Comparison of ENCODE assay signal across 27 mouse cellular contexts in genomic region chr13:59317458-59318005, GRCm38 (mm10).
A peak's percentile ranks its signal among the peaks of the same experiment; 100 is the strongest.
DNase-seq lines count a peak whose midpoint lies in the region; ATAC-seq and TF ChIP-seq lines count a peak whose summit lies in the region.
"Had no signal": no experiment of that assay in that cellular context is flagged by ENCODE, and none has a peak within 500 bp of the region (broad histone marks: within the 10 kb centered on the region; RNA-seq: fewer than 3 reads in every experiment).

No protein-coding gene starts in this region.

- no peak for TF ChIP-seq CTCF in cerebellum, adult 2 months (IDR thresholded peaks at IDR 0.05; ENCODE audit: borderline replicate concordance, insufficient read depth, low read depth, low read length)
- TF ChIP-seq CTCF in midbrain, postnatal 0 days (IDR thresholded peaks at IDR 0.05) = no peak

- no peak overlapping the region for H3K9ac ChIP-seq in midbrain, postnatal 0 days (replicated peaks; ENCODE audit: low read length, poor library complexity, severe bottlenecking)
- no peak overlapping the region for H3K9ac ChIP-seq in midbrain, embryonic 16.5 days (ENCODE audit: low read depth, low read length)
- H3K9ac ChIP-seq: forebrain, embryonic 13.5 days; heart, embryonic 12.5 days; limb, embryonic 12.5 days; liver, embryonic 15.5 days; lung, embryonic 15.5 days; midbrain, embryonic 15.5 days; neural tube, embryonic 12.5 days had no signal

- no peaks in the 10 kb centered on the region for H3K36me3 ChIP-seq in midbrain, postnatal 0 days (ENCODE audit: insufficient read depth, low read length)
- no peaks in the 10 kb centered on the region for H3K36me3 ChIP-seq in midbrain, embryonic 16.5 days (ENCODE audit: control insufficient read depth, insufficient read depth, low read length)
- H3K36me3 ChIP-seq: heart, embryonic 12.5 days; limb, embryonic 12.5 days; liver, embryonic 15.5 days; lung, embryonic 15.5 days; midbrain, embryonic 10.5 days; midbrain, embryonic 15.5 days; neural tube, embryonic 12.5 days had no signal

- no peak for TF ChIP-seq POLR2A in cerebellum, adult 2 months (IDR thresholded peaks at IDR 0.05; ENCODE audit: borderline replicate concordance, insufficient read depth, low read length)

- no peak; the same call in 1 of the 2 replicates for ATAC-seq in cerebellum, adult (ENCODE audit: insufficient number of reproducible peaks, low FRiP score, low TSS enrichment)
- no peak for ATAC-seq in midbrain, postnatal 0 days (ENCODE audit: low FRiP score)
- no peak for ATAC-seq in midbrain, embryonic 16.5 days
- ATAC-seq: forebrain, embryonic 13.5 days; intestine, postnatal 0 days; midbrain, embryonic 15.5 days had no signal

- peak; percentile 23 to 47 for DNase-seq in cerebellum, adult 2 months
- DNase-seq in midbrain, postnatal 0 days (ENCODE audit: low spot score) = peak; percentile 53
- peak; percentile 66 to 73 for DNase-seq in cerebellum, postnatal 14 days
- DNase-seq in urinary bladder, adult 18-20 months (ENCODE audit: low spot score in 2 of 2) = no peak
- DNase-seq in retina, embryonic 14.5 days (ENCODE audit: low spot score) = no peak
- DNase-seq: adrenal gland, postnatal 14 days; gastrocnemius, postnatal 14 days; heart, adult 11 months; heart, postnatal 4 days; kidney, adult 9 months; kidney, postnatal 10 days; right cerebral cortex, postnatal 4 days; thymus, adult 18-20 months; thymus, postnatal 25 days had no signal

- H3K4me3 ChIP-seq in cerebellum, adult 2 months (replicated peaks; ENCODE audit: insufficient read depth, low read depth, low read length) = no peak overlapping the region
- H3K4me3 ChIP-seq in midbrain, postnatal 0 days (ENCODE audit: low read depth, low read length) = no peak overlapping the region
- H3K4me3 ChIP-seq in midbrain, embryonic 16.5 days (ENCODE audit: low read depth, low read length) = no peak overlapping the region
- H3K4me3 ChIP-seq: forebrain, embryonic 13.5 days; heart, embryonic 12.5 days; limb, embryonic 12.5 days; liver, embryonic 15.5 days; lung, embryonic 15.5 days; midbrain, embryonic 10.5 days; midbrain, embryonic 15.5 days; myocyte; neural tube, embryonic 12.5 days had no signal

- no peaks in the 10 kb centered on the region for H3K27me3 ChIP-seq in cerebellum, adult 2 months (ENCODE audit: control insufficient read depth, insufficient read depth, low read length)
- no peaks in the 10 kb centered on the region for H3K27me3 ChIP-seq in midbrain, postnatal 0 days (ENCODE audit: insufficient read depth, low read length)
- H3K27me3 ChIP-seq in midbrain, embryonic 16.5 days (ENCODE audit: control insufficient read depth, insufficient read depth, low read depth, low read length) = no peaks in the 10 kb centered on the region
- H3K27me3 ChIP-seq: forebrain, embryonic 13.5 days; heart, embryonic 12.5 days; limb, embryonic 12.5 days; liver, embryonic 15.5 days; lung, embryonic 15.5 days; midbrain, embryonic 15.5 days; neural tube, embryonic 12.5 days had no signal

- 15% methylated on average over 16 of the region's 16 CpGs for WGBS in cerebellum, adult 2 months
- WGBS in midbrain, postnatal 0 days = 59% methylated on average over 16 of the region's 16 CpGs
- WGBS in midbrain, embryonic 16.5 days = 63% methylated on average over 15 of the region's 16 CpGs

- no peaks in the 10 kb centered on the region for H3K9me3 ChIP-seq in midbrain, postnatal 0 days (ENCODE audit: low read length)
- no peaks in the 10 kb centered on the region for H3K9me3 ChIP-seq in midbrain, embryonic 16.5 days (replicated peaks; ENCODE audit: control insufficient read depth, low read length, poor library complexity, severe bottlenecking)
- H3K9me3 ChIP-seq: forebrain, embryonic 13.5 days; heart, embryonic 12.5 days; limb, embryonic 12.5 days; liver, embryonic 15.5 days; lung, embryonic 15.5 days; midbrain, embryonic 10.5 days; midbrain, embryonic 15.5 days; neural tube, embryonic 12.5 days had no signal

- no peak overlapping the region for H3K27ac ChIP-seq in cerebellum, adult 2 months (ENCODE audit: insufficient read depth, low read length)
- no peak overlapping the region for H3K27ac ChIP-seq in midbrain, postnatal 0 days (ENCODE audit: low read depth, low read length)
- no peak overlapping the region for H3K27ac ChIP-seq in midbrain, embryonic 16.5 days (ENCODE audit: low read length)
- H3K27ac ChIP-seq: forebrain, embryonic 13.5 days; limb, embryonic 12.5 days; liver, embryonic 15.5 days; lung, embryonic 15.5 days; midbrain, embryonic 10.5 days; midbrain, embryonic 15.5 days; neural tube, embryonic 12.5 days; stomach, postnatal 0 days had no signal

- H3K4me1 ChIP-seq in cerebellum, adult 2 months (ENCODE audit: control insufficient read depth, insufficient read depth, low read length) = no peaks in the 10 kb centered on the region
- H3K4me1 ChIP-seq in midbrain, postnatal 0 days (ENCODE audit: insufficient read depth, low read length) = no peaks in the 10 kb centered on the region
- no peaks in the 10 kb centered on the region for H3K4me1 ChIP-seq in midbrain, embryonic 16.5 days (ENCODE audit: control insufficient read depth, insufficient read depth, low read length)
- H3K4me1 ChIP-seq: forebrain, embryonic 13.5 days; heart, embryonic 12.5 days; limb, embryonic 12.5 days; liver, embryonic 15.5 days; lung, embryonic 15.5 days; midbrain, embryonic 10.5 days; midbrain, embryonic 15.5 days; neural tube, embryonic 12.5 days had no signal

- H3K4me2 ChIP-seq in midbrain, postnatal 0 days (ENCODE audit: low read depth, low read length, poor library complexity, severe bottlenecking) = no peak overlapping the region
- no peak overlapping the region for H3K4me2 ChIP-seq in midbrain, embryonic 16.5 days (ENCODE audit: low read length)
- H3K4me2 ChIP-seq: forebrain, embryonic 13.5 days; heart, embryonic 12.5 days; limb, embryonic 12.5 days; liver, embryonic 15.5 days; lung, embryonic 15.5 days; midbrain, embryonic 15.5 days; neural tube, embryonic 12.5 days had no signal

Comparison
In these comparisons a context has a peak if more than half of its experiments do, and no peak if none do; other contexts are left out.
1. DNase-seq: peak in cerebellum, adult 2 months (2 of 2), midbrain, postnatal 0 days (single experiment) and cerebellum, postnatal 14 days (2 of 2); none in urinary bladder, adult 18-20 months (0 of 2) and retina, embryonic 14.5 days (single experiment).